Mouse (Mus musculus) E14TG2a.4 (cell line): ENCODE results near the gene Ndel1.

Source experiments
- H3K27me3 ChIP-seq: 2 replicates; pipeline ENCODE4 v1.6.1; 2014; ENCODE audit warnings: low read length, control low read depth; ENCODE audit not compliant: insufficient read depth
- H3K36me3 ChIP-seq: 2 replicates; pipeline ENCODE4 v1.6.1; 2014; ENCODE audit warnings: low read length, control low read depth; ENCODE audit not compliant: insufficient read depth
- H3K4me1 ChIP-seq: replicated peaks from 2 replicates; pipeline ENCODE4 v1.6.1; 2014; ENCODE audit warnings: low read depth, low read length, control low read depth
- H3K4me3 ChIP-seq: replicated peaks from 2 replicates; pipeline ENCODE4 v1.5.1; 2014; ENCODE audit warnings: mild to moderate bottlenecking, low read length
- H3K9me3 ChIP-seq: 2 replicates; pipeline ENCODE4 v1.6.1; 2014; ENCODE audit warnings: low read length, control low read depth
- CTCF ChIP-seq: conservative IDR thresholded peaks from 2 replicates; pipeline ENCODE4 v1.5.1; 2014; ENCODE audit warnings: low read length
- NANOG ChIP-seq: IDR thresholded peaks from 2 replicates; pipeline ENCODE4 v1.6.1; 2014; ENCODE audit warnings: borderline replicate concordance, low read length, mixed read lengths
- POU5F1 ChIP-seq: IDR thresholded peaks from 2 replicates; pipeline ENCODE4 v1.6.1; 2014; ENCODE audit warnings: low read length, borderline replicate concordance

The Ndel1 gene

DNA sequence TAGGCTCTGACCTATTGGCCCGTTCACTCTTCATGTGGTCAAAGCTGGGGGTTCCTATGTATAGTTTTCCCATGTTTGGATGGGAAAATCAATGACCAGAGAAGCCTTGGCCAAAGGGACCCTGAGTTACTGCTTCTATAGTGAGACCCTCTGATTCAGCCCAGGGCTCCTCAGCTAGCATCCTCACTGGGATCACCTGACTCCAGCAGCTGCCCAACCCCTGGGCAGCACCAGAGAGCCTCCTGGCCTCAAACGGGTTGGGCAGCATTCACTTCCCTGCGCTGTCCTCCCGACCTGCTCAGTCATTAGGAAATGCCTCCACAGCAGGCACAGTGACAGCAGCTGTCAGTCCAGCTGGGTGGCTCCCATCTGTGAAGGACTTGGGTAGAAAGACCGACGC is 16.6 kb upstream of the Ndel1 start, which contains the start of gene Rnf222:
Rnf222 (plus strand) TSS at position 301 of the 400 bp plus-strand sequence.
- H3K4me1 ChIP-seq, result peaks cover 17% of the 10 kb centered on the region
- peaks cover 22% of the 10 kb centered on the region for H3K27me3 ChIP-seq
- no peak within 1 kb of the TSS for H3K4me3 ChIP-seq
- TF ChIP-seq CTCF (no peak), POU5F1 (no peak)
- H3K36me3 ChIP-seq, result no peaks in the 10 kb centered on the region
- H3K9me3 ChIP-seq, result no peaks in the 10 kb centered on the region

DNA sequence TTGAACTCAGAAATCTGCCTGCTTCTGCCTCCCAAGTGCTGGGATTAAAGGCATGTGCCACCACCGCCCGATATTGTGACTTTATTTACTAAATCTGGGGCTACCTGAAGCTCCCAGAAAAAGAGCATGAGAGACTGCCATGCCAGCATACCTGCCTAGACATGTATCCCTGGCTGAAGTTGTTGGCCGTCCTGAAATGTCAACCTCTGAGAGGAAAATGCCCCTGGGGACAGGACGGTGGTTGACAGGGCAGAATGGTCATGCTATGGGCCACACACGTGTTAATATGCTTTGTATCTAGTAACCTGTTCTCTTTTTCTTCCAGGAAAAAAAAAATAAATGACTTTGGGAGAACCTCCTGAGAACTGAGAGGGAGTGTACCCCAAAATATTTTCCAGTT is 14.4 kb upstream of the Ndel1 start:
- Histone ChIP-seq H3K4me3 (no peak overlapping the region), H3K36me3 (no peaks in the 10 kb centered on the region), H3K27me3 (peaks cover 4% of the 10 kb centered on the region; the same call in 1 of the 2 replicates), H3K9me3 (no peaks in the 10 kb centered on the region), H3K4me1 (peaks cover 17% of the 10 kb centered on the region)
- TF ChIP-seq CTCF (no peak), NANOG (no peak), POU5F1 (no peak)

DNA sequence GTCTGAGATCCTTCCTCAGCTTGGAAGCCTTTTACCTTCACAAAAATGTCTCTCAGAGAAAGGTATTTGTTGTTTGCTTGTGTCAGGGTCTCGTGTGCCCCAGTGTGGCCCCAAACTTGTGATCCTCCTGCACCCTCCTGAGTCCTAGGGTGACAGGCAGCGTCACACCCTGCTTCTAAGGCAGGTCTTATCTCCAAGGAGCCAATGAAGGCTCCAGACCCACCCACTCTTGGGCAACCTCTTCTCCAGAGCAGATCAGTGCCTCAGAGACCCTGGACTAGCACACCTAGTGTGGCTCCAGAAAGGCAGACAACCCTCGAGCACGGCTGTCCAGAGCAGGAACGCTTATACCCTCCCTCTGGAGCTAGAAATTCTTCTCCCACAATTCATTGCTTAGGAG is 12.7 kb upstream of the Ndel1 start:
- TF ChIP-seq POU5F1 (no peak), CTCF (no peak), NANOG (no peak)

DNA sequence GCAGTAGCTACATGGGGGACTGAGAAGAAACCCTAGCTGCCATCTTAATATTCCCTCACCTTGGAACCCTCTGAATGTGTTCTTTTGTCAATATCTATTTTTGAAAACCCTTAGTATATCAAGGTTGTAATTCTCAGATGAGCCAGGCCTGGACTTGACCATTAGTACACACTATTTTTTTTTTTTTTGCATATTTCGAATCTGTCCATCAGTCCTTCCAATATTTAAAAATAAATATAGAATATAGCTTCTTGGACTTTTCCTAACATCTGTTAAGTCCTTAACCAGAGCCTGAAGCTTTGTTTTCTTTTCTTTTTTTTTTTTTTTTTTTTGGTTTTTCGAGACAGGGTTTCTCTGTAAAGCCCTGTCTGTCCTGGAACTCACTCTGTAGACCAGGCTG is 12.2 kb upstream of the Ndel1 start:
- Histone ChIP-seq H3K4me1 (peaks cover 18% of the 10 kb centered on the region), H3K9me3 (no peaks in the 10 kb centered on the region), H3K27me3 (no peaks in the 10 kb centered on the region), H3K4me3 (no peak overlapping the region), H3K36me3 (no peaks in the 10 kb centered on the region)
- no peak for TF ChIP-seq NANOG
- no peak for TF ChIP-seq CTCF
- no peak for TF ChIP-seq POU5F1

More for the DNA sequence above, 12.7 kb upstream of the Ndel1 start:
- Histone ChIP-seq H3K9me3 (no peaks in the 10 kb centered on the region), H3K4me1 (peaks cover 17% of the 10 kb centered on the region), H3K27me3 (no peaks in the 10 kb centered on the region), H3K36me3 (no peaks in the 10 kb centered on the region), H3K4me3 (no peak overlapping the region)

DNA sequence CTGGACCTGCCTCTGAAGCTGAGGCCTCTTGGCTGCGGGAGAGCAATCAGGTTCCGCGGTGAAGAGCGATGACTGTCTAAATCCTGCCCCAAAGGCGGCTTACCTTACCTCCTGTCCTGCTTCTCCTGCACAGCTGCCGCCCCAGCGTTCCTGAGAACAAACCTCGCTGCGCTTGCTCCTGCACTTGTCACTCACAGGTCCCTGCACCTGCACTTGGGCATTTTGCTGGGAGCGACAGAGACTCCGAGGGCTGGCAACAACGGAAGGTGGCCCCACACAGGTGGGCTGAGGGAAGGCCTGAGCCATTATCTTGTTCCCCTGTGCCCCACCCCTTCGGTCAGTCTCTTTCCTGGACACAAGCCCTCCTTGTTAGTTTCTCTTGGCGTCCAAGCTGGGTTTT is 10.4 kb upstream of the Ndel1 start:
- no peaks in the 10 kb centered on the region for H3K36me3 ChIP-seq
- TF ChIP-seq POU5F1, result no peak
- TF ChIP-seq NANOG, result no peak
- no peak for TF ChIP-seq CTCF
- peaks cover 32% of the 10 kb centered on the region for H3K4me1 ChIP-seq
- peak overlapping the region; percentile 43 for H3K4me3 ChIP-seq
- H3K9me3 ChIP-seq, result no peaks in the 10 kb centered on the region
- H3K27me3 ChIP-seq, result no peaks in the 10 kb centered on the region

DNA sequence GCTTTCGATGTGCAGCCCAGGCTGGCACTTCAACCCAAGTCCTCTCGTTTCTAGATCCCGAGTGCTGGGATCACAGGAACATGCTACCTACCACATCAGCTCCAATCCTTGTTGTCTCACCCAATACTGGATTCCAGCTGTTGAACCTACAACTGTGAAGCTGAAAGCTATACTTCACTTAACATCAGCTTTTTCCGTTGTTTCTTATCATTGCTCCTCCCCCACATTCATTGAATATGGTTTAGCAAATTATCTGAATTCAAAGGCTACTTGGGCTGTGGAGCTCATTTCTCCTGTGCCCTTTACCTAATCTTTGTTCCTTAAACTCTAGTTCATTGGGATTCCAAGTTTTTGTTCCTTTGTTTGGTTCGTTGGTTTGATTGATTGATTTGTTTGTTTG is 7.2 kb upstream of the Ndel1 start:
- Histone ChIP-seq H3K4me1 (peaks cover 32% of the 10 kb centered on the region), H3K9me3 (no peaks in the 10 kb centered on the region), H3K27me3 (no peaks in the 10 kb centered on the region), H3K36me3 (no peaks in the 10 kb centered on the region), H3K4me3 (no peak overlapping the region)
- TF ChIP-seq CTCF, result no peak
- no peak for TF ChIP-seq POU5F1
- TF ChIP-seq NANOG, result no peak

DNA sequence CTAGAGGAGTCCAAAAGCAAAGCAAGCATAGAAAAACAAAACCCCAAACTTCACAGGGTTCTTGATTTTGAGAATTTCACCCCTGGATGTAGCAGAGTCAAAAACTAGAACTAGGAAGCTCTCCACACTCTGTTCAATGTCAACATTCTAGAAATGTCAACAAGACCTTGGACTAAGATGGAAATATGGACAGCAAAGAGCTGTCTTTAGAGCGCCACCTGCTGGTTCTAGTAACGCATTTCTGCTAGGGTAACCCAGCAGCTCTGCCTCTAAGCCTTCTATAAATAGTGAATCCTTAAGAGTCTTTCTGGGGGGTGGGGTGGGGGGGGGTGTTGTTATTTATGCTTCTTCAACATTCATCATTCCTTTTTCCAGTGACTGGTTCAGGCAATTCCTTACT is 3.2 kb upstream of the Ndel1 start:
- no peaks in the 10 kb centered on the region for H3K27me3 ChIP-seq
- no peaks in the 10 kb centered on the region for H3K36me3 ChIP-seq
- H3K4me3 ChIP-seq, result no peak overlapping the region
- TF ChIP-seq POU5F1 (no peak), NANOG (no peak), CTCF (peak; percentile 73)
- H3K4me1 ChIP-seq, result peaks cover 37% of the 10 kb centered on the region
- H3K9me3 ChIP-seq, result no peaks in the 10 kb centered on the region

DNA sequence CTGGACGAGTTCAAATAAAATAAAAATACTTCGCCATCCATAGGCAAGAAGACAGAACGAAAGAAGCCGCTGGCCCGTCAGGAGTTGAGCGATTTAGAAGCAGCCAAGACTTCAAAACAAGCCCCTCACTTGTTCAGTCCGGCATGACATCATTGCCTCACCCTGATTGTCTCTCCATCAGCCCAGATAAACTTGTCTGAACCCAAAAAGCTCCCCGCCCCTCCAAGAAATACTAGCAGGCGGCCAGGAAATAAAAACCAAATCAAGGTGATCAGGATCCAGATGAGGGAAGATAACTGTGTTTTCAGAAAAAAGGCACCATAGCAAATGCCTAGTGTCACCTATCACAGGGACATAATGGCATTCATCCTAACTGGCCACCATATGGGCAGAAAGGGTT is 381 bp downstream of the Ndel1 start:
- no peaks in the 10 kb centered on the region for H3K36me3 ChIP-seq
- no peaks in the 10 kb centered on the region for H3K9me3 ChIP-seq
- TF ChIP-seq CTCF (no peak), POU5F1 (no peak), NANOG (no peak)
- peaks cover 22% of the 10 kb centered on the region for H3K4me1 ChIP-seq
- peaks cover 3% of the 10 kb centered on the region; the same call in 1 of the 2 replicates for H3K27me3 ChIP-seq
- peak overlapping the region; percentile 11; the same call in 1 of the 2 replicates for H3K4me3 ChIP-seq

DNA sequence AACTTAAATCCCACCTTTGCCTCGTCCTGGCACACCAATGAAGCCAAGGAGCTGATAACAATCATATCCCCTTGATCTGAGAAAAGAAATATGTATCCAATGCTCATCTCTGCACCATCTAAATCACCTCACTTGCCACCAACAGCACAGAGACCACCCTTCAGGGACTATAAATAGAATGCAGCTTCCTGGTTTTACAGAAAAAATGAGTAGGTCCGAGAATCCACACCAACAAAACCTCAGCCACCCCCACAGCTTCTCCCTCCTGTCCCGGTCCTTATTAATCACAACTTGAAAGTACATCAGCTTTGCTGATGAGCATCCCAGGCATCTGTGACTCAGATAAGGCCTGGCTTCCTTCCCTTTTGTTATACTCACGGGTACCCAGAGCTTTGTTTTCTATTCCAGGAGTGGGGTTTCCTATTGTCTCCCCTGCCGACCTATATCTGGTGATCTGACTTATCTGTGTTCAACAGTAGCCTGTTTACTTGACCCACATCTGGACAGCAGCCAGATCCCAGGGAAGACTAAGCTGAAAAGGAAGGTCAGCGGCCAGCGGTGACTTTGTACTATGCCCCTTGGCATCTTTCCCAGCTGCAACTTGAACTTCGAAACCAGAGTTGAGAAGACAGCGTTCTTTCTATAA is 7.0 kb downstream of the Ndel1 start:
- Histone ChIP-seq H3K4me3 (no peak overlapping the region), H3K4me1 (no peaks in the 10 kb centered on the region), H3K9me3 (no peaks in the 10 kb centered on the region), H3K27me3 (peaks cover 9% of the 10 kb centered on the region; the same call in 1 of the 2 replicates), H3K36me3 (no peaks in the 10 kb centered on the region)
- TF ChIP-seq POU5F1, result no peak
